Mouse (Mus musculus) liver, embryonic 15.5 days (tissue): ENCODE results near the gene Nipal4. TPM values are rescaled to one million over a fixed set of nuclear protein-coding genes. Genes with fewer than 3 reads are reported as not detected.

Experiments
- ATAC-seq: fragments of 200-750 bp; cut with Nextera tagmentation; 2 replicates; pipeline ENCODE4 v1.8.0; 2017; ENCODE audit warnings: moderate number of reproducible peaks, mild to moderate bottlenecking, moderate library complexity; ENCODE audit not compliant: insufficient read depth
- H3K27ac ChIP-seq: fragments of 300-500 bp; sonication (generic); replicated peaks from 2 replicates; pipeline ENCODE4 v1.5.1; 2015; ENCODE audit warnings: mild to moderate bottlenecking, inconsistent platforms
- H3K27me3 ChIP-seq: fragments of 300-500 bp; sonication (generic); 2 replicates; pipeline ENCODE4 v1.6.1; 2015; ENCODE audit warnings: mild to moderate bottlenecking, inconsistent platforms
- H3K36me3 ChIP-seq: fragments of 300-500 bp; sonication (generic); replicated peaks from 2 replicates; pipeline ENCODE4 v1.6.1; 2015; ENCODE audit warnings: moderate library complexity, mild to moderate bottlenecking, inconsistent platforms
- H3K4me1 ChIP-seq: fragments of 300-500 bp; sonication (generic); replicated peaks from 2 replicates; pipeline ENCODE4 v1.6.1; 2015; ENCODE audit warnings: inconsistent platforms
- H3K4me2 ChIP-seq: fragments of 300-500 bp; sonication (generic); 2 replicates; pipeline ENCODE4 v1.6.1; 2015; ENCODE audit warnings: moderate library complexity, mild to moderate bottlenecking, inconsistent platforms
- H3K4me3 ChIP-seq: fragments of 300-500 bp; sonication (generic); replicated peaks from 2 replicates; pipeline ENCODE4 v1.5.1; 2015; ENCODE audit warnings: mild to moderate bottlenecking, inconsistent platforms
- H3K9ac ChIP-seq: fragments of 300-500 bp; sonication (generic); 2 replicates; pipeline ENCODE4 v1.6.1; 2015; ENCODE audit warnings: moderate library complexity, mild to moderate bottlenecking, inconsistent platforms
- H3K9me3 ChIP-seq: fragments of 300-500 bp; sonication (generic); replicated peaks from 2 replicates; pipeline ENCODE4 v1.6.1; 2016; ENCODE audit warnings: inconsistent platforms
- WGBS: fragments of 180-500 bp; shearing (Covaris S2); methylation state at CpG from one replicate; pipeline ENCODE4 v1.1.7; 2015; ENCODE audit warnings: mixed read lengths; ENCODE audit not compliant: insufficient replicate concordance; 5-methylcytosine and 5-hydroxymethylcytosine counted together
- polyA plus RNA-seq: library from polyadenylated mRNA; unstranded; fragments of >200 nt; fragmentation: Nextera tagmentation; extraction: Ambion mirVana; gene quantifications from 2 replicates; pipeline ENCODE4 v1.2.1, GENCODE M21; 2015

Nipal4 gene
- polyA plus RNA-seq, 1 experiment from 2014 or later: 0.03 TPM

DNA sequence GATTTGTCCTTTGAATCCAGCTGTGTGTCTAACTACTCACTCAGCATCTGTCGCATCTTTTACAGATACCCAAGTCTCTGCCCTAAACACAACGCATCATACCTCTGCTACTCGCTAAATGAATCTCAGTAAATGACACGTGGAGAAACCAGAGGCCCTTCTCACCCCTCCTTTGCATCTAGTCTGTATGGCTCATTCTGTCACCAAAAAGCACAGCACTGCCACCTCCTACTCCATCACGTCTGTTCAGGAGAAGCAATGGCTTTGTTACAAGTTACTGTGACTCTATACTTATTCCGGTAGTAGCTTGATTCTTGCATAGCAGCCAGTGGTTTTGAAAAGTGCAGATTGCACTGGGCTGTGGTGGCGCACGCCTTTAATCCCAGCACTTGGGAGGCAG lies 9.4 kb downstream of the Nipal4 start:
- Histone ChIP-seq H3K4me1 (no peaks in the 10 kb centered on the region), H3K9ac (no peak overlapping the region), H3K4me2 (no peak overlapping the region), H3K27me3 (peaks cover 5% of the 10 kb centered on the region; the same call in 1 of the 2 replicates), H3K27ac (no peak overlapping the region), H3K9me3 (no peaks in the 10 kb centered on the region), H3K4me3 (no peak overlapping the region), H3K36me3 (no peaks in the 10 kb centered on the region)
- no peak for ATAC-seq
- 74% methylated on average over 8 of the region's 8 CpGs for WGBS

DNA sequence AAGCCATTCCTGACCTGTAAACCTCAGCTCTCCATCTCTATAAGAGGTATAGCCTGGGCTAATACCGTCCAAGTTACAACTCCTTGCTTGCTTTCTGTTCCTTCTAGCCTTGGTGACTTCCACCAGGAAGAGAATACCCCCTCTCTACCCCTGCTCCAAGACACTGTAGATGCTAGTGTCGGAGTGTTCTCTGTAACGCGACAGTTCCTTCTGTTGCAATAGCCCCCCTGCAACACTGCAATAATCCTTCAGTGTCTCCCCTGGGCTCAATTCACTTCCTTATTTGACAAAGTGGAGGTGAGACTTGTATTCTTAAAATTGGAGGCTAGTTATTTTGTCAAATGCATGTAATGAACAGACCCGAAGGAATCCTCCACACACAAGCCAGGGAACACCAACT lies 19.7 kb downstream of the Nipal4 start:
- no peaks in the 10 kb centered on the region for H3K9me3 ChIP-seq
- no peak overlapping the region for H3K4me2 ChIP-seq
- H3K36me3 ChIP-seq: no peaks in the 10 kb centered on the region
- 64% methylated on average over 5 of the region's 5 CpGs for WGBS
- H3K4me1 ChIP-seq: no peaks in the 10 kb centered on the region
- no peak overlapping the region for H3K4me3 ChIP-seq
- H3K9ac ChIP-seq: no peak overlapping the region
- H3K27ac ChIP-seq: no peak overlapping the region
- H3K27me3 ChIP-seq: no peaks in the 10 kb centered on the region
- ATAC-seq: no peak

DNA sequence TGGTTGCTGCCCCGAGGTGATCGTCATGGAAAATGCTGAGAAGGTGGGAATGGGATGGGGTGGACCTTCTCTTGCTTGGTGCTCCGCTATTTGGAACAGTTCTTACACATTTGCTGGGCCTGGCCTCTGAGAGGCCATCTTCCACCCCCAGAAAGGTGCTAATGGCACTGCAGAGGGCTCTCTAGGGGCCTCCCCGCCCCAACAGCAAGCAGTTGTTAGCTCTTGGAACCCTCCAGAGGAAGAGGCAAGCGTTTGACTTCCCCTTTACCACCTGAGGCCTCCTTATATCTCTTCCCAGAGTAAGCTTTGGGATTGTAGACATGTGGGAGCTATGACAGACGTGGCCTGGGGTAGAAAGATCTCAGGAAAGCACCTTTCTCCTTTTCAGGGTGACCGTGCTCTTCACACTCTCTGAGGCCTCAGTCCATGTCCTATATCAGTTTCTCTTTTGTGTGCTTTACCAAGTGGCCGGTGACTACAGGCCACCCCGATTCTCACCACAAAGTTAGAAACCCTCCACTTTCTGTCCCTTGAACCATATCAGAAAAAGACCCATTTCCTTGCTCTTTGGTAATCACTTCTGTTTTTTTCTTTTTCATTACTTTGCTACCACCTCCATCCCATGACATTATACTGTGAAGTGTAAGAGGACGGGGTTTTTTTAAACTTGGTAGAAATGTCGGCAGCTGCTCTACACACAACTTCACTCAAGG lies 21.0 kb downstream of the Nipal4 start:
- H3K36me3 ChIP-seq: no peaks in the 10 kb centered on the region
- no peaks in the 10 kb centered on the region for H3K4me1 ChIP-seq
- H3K27ac ChIP-seq: no peak overlapping the region
- no peak for ATAC-seq
- H3K9ac ChIP-seq: no peak overlapping the region
- H3K4me2 ChIP-seq: no peak overlapping the region
- no peaks in the 10 kb centered on the region for H3K27me3 ChIP-seq
- H3K4me3 ChIP-seq: no peak overlapping the region
- no peaks in the 10 kb centered on the region for H3K9me3 ChIP-seq
- WGBS: 60% methylated on average over 11 of the region's 11 CpGs

DNA sequence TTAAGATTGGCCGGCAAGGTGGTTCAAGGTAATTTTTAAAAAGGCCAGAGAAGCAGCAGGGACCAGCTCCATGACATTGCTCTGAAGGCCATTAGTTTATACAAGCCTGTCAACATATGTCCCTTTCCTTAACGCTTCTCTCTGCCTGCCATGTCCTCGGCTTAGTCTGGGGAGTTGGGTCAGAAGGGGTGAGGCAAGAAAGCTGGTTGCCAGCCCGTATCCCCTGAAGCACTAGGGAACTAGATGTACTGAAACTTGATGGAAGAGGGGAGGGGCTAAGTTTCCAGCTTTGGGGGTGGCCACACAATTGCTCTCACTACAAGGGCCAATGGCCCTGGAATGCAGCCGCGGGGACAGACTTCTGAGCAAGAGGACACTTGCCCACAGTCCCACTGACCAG lies 23.0 kb downstream of the Nipal4 start:
- Histone ChIP-seq H3K4me3 (no peak overlapping the region), H3K27ac (no peak overlapping the region), H3K36me3 (no peaks in the 10 kb centered on the region), H3K4me1 (no peaks in the 10 kb centered on the region), H3K9me3 (no peaks in the 10 kb centered on the region), H3K9ac (no peak overlapping the region), H3K27me3 (no peaks in the 10 kb centered on the region), H3K4me2 (no peak overlapping the region)
- 70% methylated on average over 6 of the region's 6 CpGs for WGBS
- ATAC-seq: no peak

DNA sequence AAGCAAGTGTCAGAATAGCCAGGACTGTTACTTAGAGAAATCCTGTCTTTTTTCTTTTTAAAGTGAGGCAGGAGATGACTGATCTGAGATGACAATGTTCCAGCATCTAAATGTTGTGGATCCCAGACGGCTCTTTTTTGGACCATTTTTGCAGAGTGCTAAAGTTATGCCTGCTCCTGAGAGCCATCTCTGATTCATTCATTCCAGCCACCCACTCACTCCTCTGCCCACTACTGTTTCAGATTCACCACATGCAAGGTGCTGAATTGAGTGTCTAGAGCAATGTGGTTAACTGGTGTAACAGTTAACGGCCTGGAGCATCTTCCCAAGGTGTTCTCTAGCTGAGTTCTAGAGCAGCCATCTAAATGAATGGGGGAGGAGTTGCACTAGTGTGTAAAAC lies 31.4 kb downstream of the Nipal4 start:
- WGBS: 67% methylated on average over 2 of the region's 2 CpGs
- H3K9ac ChIP-seq: no peak overlapping the region
- no peak for ATAC-seq
- H3K9me3 ChIP-seq: no peaks in the 10 kb centered on the region
- H3K27me3 ChIP-seq: no peaks in the 10 kb centered on the region
- H3K4me1 ChIP-seq: peaks cover 20% of the 10 kb centered on the region
- H3K27ac ChIP-seq: no peak overlapping the region
- H3K4me2 ChIP-seq: no peak overlapping the region
- H3K36me3 ChIP-seq: no peaks in the 10 kb centered on the region
- no peak overlapping the region for H3K4me3 ChIP-seq

DNA sequence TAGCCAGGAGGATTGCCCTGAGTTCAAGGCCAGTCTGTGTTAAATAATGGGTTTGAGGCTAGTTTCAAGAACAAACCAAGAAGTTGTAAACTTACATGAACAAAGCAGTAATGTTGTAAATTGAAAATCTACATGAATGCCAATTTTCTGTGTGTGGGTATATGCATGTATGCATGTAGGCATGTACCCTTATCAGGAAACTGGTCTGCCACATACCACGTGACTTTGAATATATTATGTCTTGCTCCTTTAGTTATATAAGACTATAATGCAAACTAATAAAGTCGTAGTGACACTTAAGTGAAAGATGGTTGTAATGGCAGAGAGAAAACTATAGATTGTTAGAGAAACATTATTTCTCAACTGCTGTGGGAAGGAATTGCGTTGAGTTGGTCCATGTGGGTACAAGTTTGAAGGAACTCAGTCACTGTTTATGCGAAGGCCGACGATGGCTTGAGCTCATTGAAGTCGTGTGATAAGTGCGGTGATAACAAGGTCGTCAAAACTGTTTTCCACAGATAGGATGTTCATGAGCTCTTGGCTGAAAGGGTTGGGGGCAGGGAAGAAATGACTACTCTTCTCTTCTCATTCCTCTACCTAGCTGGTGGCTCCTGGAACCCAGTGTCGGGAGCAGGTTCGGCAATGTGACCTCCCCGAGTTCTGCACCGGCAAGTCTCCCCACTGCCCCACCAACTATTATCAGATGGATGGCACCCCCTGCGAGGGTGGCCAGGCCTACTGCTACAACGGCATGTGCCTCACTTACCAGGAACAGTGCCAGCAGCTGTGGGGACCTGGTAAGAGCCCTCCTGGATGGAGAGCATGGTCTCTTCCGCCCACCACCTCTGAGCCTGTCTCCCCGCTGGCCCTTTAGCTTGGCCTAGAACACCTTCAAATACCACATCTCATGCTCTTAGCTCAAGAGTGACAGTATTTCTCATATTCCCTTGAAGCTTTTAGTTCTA lies 35.0 kb downstream of the Nipal4 start:
- Histone ChIP-seq H3K4me1 (peaks cover 33% of the 10 kb centered on the region), H3K4me2 (no peak overlapping the region), H3K36me3 (no peaks in the 10 kb centered on the region), H3K4me3 (no peak overlapping the region), H3K27me3 (no peaks in the 10 kb centered on the region), H3K27ac (0 out of 2 replicates have a peak overlapping the region, but pooled peaks have one; percentile 2), H3K9ac (no peak overlapping the region), H3K9me3 (no peaks in the 10 kb centered on the region)
- WGBS: 46% methylated on average over 17 of the region's 17 CpGs
- peak; percentile 68 for ATAC-seq

DNA sequence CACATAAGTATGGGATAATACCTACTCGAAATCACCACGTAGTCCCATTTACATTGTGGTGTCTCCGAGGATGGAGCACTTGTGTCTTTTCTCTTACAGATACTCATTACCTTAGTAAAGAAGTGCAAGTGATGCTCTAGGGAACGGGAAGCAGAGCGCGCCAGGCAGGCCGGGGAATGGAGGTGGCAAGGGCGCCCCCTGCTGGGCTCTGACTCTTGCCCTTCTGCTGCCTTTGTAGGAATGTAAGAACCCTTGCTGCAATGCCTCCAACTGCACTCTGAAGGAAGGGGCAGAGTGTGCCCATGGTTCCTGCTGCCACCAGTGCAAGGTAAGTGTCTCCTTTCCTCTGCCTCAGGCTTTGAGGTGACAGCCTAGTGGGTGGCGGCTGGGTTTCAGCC lies 37.8 kb downstream of the Nipal4 start:
- WGBS: 49% methylated on average over 9 of the region's 9 CpGs
- ATAC-seq: no peak; the same call in 1 of the 2 replicates
- no peak overlapping the region for H3K27ac ChIP-seq

DNA sequence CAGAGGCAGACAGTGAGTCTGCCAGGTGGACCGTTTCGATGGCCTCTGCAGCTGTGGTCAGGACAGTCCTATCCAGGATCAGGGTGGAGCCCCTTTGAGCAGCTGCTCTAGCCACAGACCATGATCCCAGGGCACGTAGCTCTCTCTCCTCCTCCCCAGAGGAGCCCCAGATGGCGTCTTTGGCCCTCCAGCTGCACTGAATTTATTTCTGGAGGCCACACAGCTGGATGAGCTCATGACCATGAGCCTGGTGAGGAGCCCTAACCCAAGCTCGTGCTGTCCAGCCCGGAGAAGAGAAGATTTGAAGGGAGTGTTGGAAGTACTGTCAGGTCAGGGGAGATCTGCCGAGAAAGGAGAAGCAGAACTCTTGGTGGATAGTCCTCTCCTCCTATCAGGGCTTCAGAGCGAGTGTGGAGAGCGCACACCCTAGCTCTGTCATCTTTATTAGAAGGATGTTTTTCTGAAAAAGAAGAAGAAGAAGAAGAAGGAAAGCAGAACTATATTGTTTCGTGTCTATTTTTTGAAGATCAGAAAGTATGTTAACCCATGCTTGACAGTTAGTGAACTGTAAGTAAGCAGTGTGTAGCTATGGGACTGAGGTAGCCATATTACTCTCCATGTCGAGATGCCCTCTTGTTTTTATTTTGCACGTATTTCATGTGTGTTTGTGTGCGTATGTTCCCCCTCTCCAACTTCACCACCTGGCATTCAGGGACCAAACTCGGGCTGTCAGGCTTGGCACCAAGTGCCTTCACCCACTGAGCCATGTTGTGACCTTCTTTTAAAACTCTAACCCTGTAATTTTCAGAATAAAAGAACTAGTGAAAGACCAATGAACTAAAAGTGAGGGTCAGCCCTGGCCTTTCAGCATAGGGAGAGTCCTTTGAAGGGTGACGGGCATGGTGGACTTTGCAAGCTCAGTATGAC lies 38.4 kb downstream of the Nipal4 start:
- H3K27me3 ChIP-seq: no peaks in the 10 kb centered on the region; the same call in 1 of the 2 replicates
- no peak overlapping the region for H3K9ac ChIP-seq
- no peak overlapping the region for H3K4me3 ChIP-seq
- 45% methylated on average over 15 of the region's 15 CpGs for WGBS
- no peaks in the 10 kb centered on the region for H3K9me3 ChIP-seq
- H3K4me2 ChIP-seq: no peak overlapping the region
- no peak for ATAC-seq
- no peaks in the 10 kb centered on the region for H3K36me3 ChIP-seq
- H3K4me1 ChIP-seq: peaks cover 33% of the 10 kb centered on the region
- 0 out of 2 replicates have a peak overlapping the region, but pooled peaks have one; percentile 51 for H3K27ac ChIP-seq

More for the DNA sequence above, 37.8 kb downstream of the Nipal4 start:
- Histone ChIP-seq H3K9ac (no peak overlapping the region), H3K36me3 (no peaks in the 10 kb centered on the region), H3K4me3 (no peak overlapping the region), H3K4me1 (peaks cover 33% of the 10 kb centered on the region), H3K27me3 (no peaks in the 10 kb centered on the region; the same call in 1 of the 2 replicates), H3K9me3 (no peaks in the 10 kb centered on the region), H3K4me2 (no peak overlapping the region)

DNA sequence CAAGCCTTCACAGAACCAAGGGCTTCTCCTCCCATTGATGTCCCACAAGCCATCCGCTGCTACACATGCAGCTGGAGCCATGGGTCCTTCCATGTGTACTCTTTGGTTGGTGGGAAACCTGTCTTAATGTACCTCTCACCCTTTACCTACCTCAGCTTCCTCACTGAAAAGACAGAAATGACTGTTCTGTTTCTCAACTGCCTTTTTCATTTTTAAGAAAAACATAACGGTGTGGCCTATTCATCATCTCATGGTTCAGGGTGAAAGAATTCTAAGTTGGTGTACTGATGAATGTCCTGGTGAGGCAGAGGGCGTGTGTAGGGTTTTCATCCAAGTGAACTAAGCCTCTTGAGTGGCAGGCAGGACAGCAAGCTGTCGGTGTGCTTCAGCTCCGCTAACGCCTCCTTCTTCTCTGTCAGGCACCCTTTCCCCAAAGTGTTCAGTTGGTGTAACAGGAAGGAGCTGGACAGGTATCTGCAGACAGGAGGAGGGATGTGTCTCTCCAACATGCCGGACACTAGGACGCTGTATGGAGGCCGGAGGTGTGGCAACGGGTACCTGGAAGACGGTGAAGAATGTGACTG lies 39.4 kb downstream of the Nipal4 start:
- H3K4me1 ChIP-seq: peaks cover 30% of the 10 kb centered on the region
- no peaks in the 10 kb centered on the region; the same call in 1 of the 2 replicates for H3K27me3 ChIP-seq
- H3K9ac ChIP-seq: no peak overlapping the region
- WGBS: 75% methylated on average over 11 of the region's 11 CpGs
- no peaks in the 10 kb centered on the region for H3K36me3 ChIP-seq
- no peak overlapping the region for H3K4me3 ChIP-seq
- H3K9me3 ChIP-seq: no peaks in the 10 kb centered on the region
- H3K27ac ChIP-seq: no peak overlapping the region
- no peak overlapping the region for H3K4me2 ChIP-seq
- no peak for ATAC-seq

DNA sequence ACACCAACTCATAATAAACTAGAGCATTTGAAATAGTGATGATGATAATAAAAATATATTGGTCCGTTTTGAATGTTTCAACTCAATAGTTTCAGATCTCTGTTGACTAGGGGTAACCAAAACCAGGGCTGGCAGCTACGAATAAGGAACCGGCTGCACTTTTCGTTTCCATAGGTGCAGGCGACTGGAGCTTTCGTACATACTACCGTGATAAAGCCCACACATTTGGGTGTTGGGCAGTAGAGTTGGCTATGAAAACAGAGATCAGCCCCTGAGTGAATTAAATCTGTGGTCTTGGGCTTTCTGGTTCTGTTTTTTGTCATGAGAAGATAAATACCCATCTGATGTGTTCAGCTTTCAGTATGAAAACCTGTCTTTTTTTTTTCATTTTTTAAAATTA lies 40.0 kb downstream of the Nipal4 start:
- 71% methylated on average over 7 of the region's 7 CpGs for WGBS

More for the DNA sequence above, 40.0 kb downstream of the Nipal4 start:
- no peak for ATAC-seq
- peaks cover 24% of the 10 kb centered on the region for H3K4me1 ChIP-seq
- no peak overlapping the region for H3K9ac ChIP-seq
- H3K36me3 ChIP-seq: no peaks in the 10 kb centered on the region
- no peaks in the 10 kb centered on the region; the same call in 1 of the 2 replicates for H3K27me3 ChIP-seq
- H3K27ac ChIP-seq: no peak overlapping the region
- no peaks in the 10 kb centered on the region for H3K9me3 ChIP-seq
- no peak overlapping the region for H3K4me2 ChIP-seq
- H3K4me3 ChIP-seq: no peak overlapping the region
